Mouse (Mus musculus) MEL (cell line): ENCODE results near the gene Rtn3. TPM values are rescaled to one million over a fixed set of nuclear protein-coding genes. Genes with fewer than 3 reads are reported as not detected.
A peak's percentile ranks its signal among the peaks of the same experiment; 100 is the strongest.

ENCODE experiments used
- DNase-seq: peaks from one replicate; pipeline ENCODE4 v3.0.0; 2011; ENCODE audit warnings: low read depth, low spot score
- H3K27ac ChIP-seq: 2 replicates; pipeline ENCODE4 v1.5.1; 2012; ENCODE audit warnings: low read depth, mild to moderate bottlenecking, control low read depth, low read length, moderate library complexity; ENCODE audit not compliant: control insufficient read depth
- H3K27me3 ChIP-seq, 2 experiments: fragments of 150-350 bp in 1 of 2; sonication (generic) in 1 of 2; 2 replicates each; pipeline ENCODE4 v1.6.1; 2012; ENCODE audit warnings: low read length in 2 of 2, mild to moderate bottlenecking in 2 of 2, improper control_type of control experiment in 1 of 2, moderate library complexity in 1 of 2; ENCODE audit not compliant: insufficient read depth in 2 of 2, control insufficient read depth in 1 of 2
- H3K36me3 ChIP-seq, 2 experiments: 2 replicates each; pipeline ENCODE4 v1.6.1; 2012 to 2014; ENCODE audit warnings: low read length in 2 of 2, improper control_type of control experiment in 1 of 2, inconsistent platforms in 1 of 2, mild to moderate bottlenecking in 1 of 2; ENCODE audit not compliant: insufficient read depth in 2 of 2, control insufficient read depth in 1 of 2
- H3K4me1 ChIP-seq, 2 experiments: fragments of 150-350 bp in 1 of 2; sonication (generic) in 1 of 2; 2 replicates each; pipeline ENCODE4 v1.6.1; 2012; ENCODE audit warnings: low read length in 2 of 2, improper control_type of control experiment in 1 of 2, mild to moderate bottlenecking in 1 of 2; ENCODE audit not compliant: insufficient read depth in 2 of 2, control insufficient read depth in 1 of 2
- H3K4me3 ChIP-seq, 2 experiments: fragments of 150-350 bp in 1 of 2; sonication (generic) in 1 of 2; 2 replicates each; pipeline ENCODE4 v1.5.1; 2012; ENCODE audit warnings: low read depth in 2 of 2, low read length in 2 of 2, mild to moderate bottlenecking in 2 of 2, moderate library complexity in 2 of 2, control low read depth in 1 of 2, improper control_type of control experiment in 1 of 2; ENCODE audit not compliant: control insufficient read depth in 1 of 2, insufficient read depth in 1 of 2
- H3K79me2 ChIP-seq: 2 replicates; pipeline ENCODE4 v1.6.1; 2012; ENCODE audit warnings: mild to moderate bottlenecking, low read length, moderate library complexity; ENCODE audit not compliant: control insufficient read depth, poor library complexity, insufficient read depth
- H3K9ac ChIP-seq: 2 replicates; pipeline ENCODE4 v1.6.1; 2012; ENCODE audit warnings: low read depth, mild to moderate bottlenecking, control low read depth, low read length, moderate library complexity; ENCODE audit not compliant: control insufficient read depth, poor library complexity, severe bottlenecking
- H3K9me3 ChIP-seq: fragments of 150-350 bp; sonication (generic); replicated peaks from 2 replicates; pipeline ENCODE4 v1.6.1; 2012; ENCODE audit warnings: mild to moderate bottlenecking, low read length, improper control_type of control experiment, moderate library complexity; ENCODE audit not compliant: insufficient read depth
- CHD1 ChIP-seq: IDR thresholded peaks from 2 replicates; pipeline ENCODE4 v1.6.1; 2012; ENCODE audit warnings: low read depth, mild to moderate bottlenecking, inconsistent platforms, low read length, improper control_type of control experiment
- CHD2 ChIP-seq: IDR thresholded peaks from 2 replicates; pipeline ENCODE4 v1.6.1; 2011; ENCODE audit warnings: low read length, improper control_type of control experiment
- CTCF ChIP-seq, 3 experiments: IDR thresholded peaks in 2 of 3; conservative IDR thresholded peaks in 1 of 3; 2 replicates each; pipeline ENCODE4 v1.5.1; 2011 to 2012; ENCODE audit warnings: low read length in 3 of 3, low read depth in 2 of 3, mild to moderate bottlenecking in 2 of 3, improper control_type of control experiment in 1 of 3, inconsistent platforms in 1 of 3, mixed read lengths in 1 of 3, moderate library complexity in 1 of 3; ENCODE audit not compliant: control insufficient read depth in 1 of 3, insufficient read depth in 1 of 3, poor library complexity in 1 of 3, severe bottlenecking in 1 of 3
- EP300 ChIP-seq, 2 experiments: IDR thresholded peaks; 2 replicates each; pipeline ENCODE4 v1.6.1; 2011; ENCODE audit warnings: improper control_type of control experiment in 2 of 2, low read length in 2 of 2, low read depth in 1 of 2, mild to moderate bottlenecking in 1 of 2
- ETS1 ChIP-seq: IDR thresholded peaks from 2 replicates; pipeline ENCODE4 v1.6.1; 2012; ENCODE audit warnings: low read depth, mild to moderate bottlenecking, inconsistent platforms, low read length, improper control_type of control experiment, moderate library complexity
- GATA1 ChIP-seq: IDR thresholded peaks from 2 replicates; pipeline ENCODE4 v1.6.1; 2011; ENCODE audit warnings: low read depth, low read length, improper control_type of control experiment
- HCFC1 ChIP-seq: IDR thresholded peaks from 2 replicates; pipeline ENCODE4 v1.6.1; 2012; ENCODE audit warnings: low read depth, mild to moderate bottlenecking, inconsistent platforms, low read length, improper control_type of control experiment, moderate library complexity
- KAT2A ChIP-seq: conservative IDR thresholded peaks from 2 replicates; pipeline ENCODE4 v1.6.1; 2012; ENCODE audit warnings: low read depth, low read length, improper control_type of control experiment, inconsistent platforms
- MAZ ChIP-seq: IDR thresholded peaks from 2 replicates; pipeline ENCODE4 v1.6.1; 2012; ENCODE audit warnings: low read depth, mild to moderate bottlenecking, inconsistent platforms, low read length, improper control_type of control experiment
- MEF2A ChIP-seq: IDR thresholded peaks from 2 replicates; pipeline ENCODE4 v1.6.1; 2014; ENCODE audit warnings: low read depth, mild to moderate bottlenecking, inconsistent platforms, low read length, improper control_type of control experiment; ENCODE audit not compliant: poor library complexity, insufficient replicate concordance, severe bottlenecking; ENCODE audit errors: extremely low read depth
- MXI1 ChIP-seq: IDR thresholded peaks from 2 replicates; pipeline ENCODE4 v1.6.1; 2011; ENCODE audit warnings: mild to moderate bottlenecking, low read depth, low read length, improper control_type of control experiment
- MYC ChIP-seq: IDR thresholded peaks from 2 replicates; pipeline ENCODE4 v1.6.1; 2011; ENCODE audit warnings: low read depth, mild to moderate bottlenecking, low read length, improper control_type of control experiment, moderate library complexity
- NRF1 ChIP-seq: IDR thresholded peaks from 2 replicates; pipeline ENCODE4 v1.6.1; 2014; ENCODE audit warnings: low read depth, mild to moderate bottlenecking, inconsistent platforms, low read length, improper control_type of control experiment, moderate library complexity; ENCODE audit not compliant: poor library complexity, insufficient read depth, severe bottlenecking
- POLR2A ChIP-seq, 2 experiments: IDR thresholded peaks; 2 replicates each; pipeline ENCODE4 v1.6.1; 2011 to 2012; ENCODE audit warnings: low read length in 2 of 2, mild to moderate bottlenecking in 2 of 2, control low read depth in 1 of 2, improper control_type of control experiment in 1 of 2, low read depth in 1 of 2, moderate library complexity in 1 of 2; ENCODE audit not compliant: control insufficient read depth in 1 of 2, insufficient read depth in 1 of 2, poor library complexity in 1 of 2
- POLR2AphosphoS5 ChIP-seq: IDR thresholded peaks from 2 replicates; pipeline ENCODE4 v1.6.1; 2012; ENCODE audit warnings: low read depth, borderline replicate concordance, mild to moderate bottlenecking, inconsistent platforms, low read length, moderate library complexity, mixed read lengths
- RAD21 ChIP-seq: IDR thresholded peaks from 2 replicates; pipeline ENCODE4 v1.6.1; 2011; ENCODE audit warnings: mild to moderate bottlenecking, low read depth, low read length, improper control_type of control experiment
- RCOR1 ChIP-seq: IDR thresholded peaks from 2 replicates; pipeline ENCODE4 v1.6.1; 2012; ENCODE audit warnings: low read depth, mild to moderate bottlenecking, inconsistent platforms, low read length, improper control_type of control experiment
- SIN3A ChIP-seq: IDR thresholded peaks from 2 replicates; pipeline ENCODE4 v1.6.1; 2012; ENCODE audit warnings: low read length, improper control_type of control experiment, inconsistent platforms
- SMC3 ChIP-seq: IDR thresholded peaks from 2 replicates; pipeline ENCODE4 v1.6.1; 2011; ENCODE audit warnings: low read depth, low read length, improper control_type of control experiment
- TBP ChIP-seq: IDR thresholded peaks from 2 replicates; pipeline ENCODE4 v1.8.0; 2011; ENCODE audit warnings: low read depth, low read length, improper control_type of control experiment
- TCF12 ChIP-seq: IDR thresholded peaks from 2 replicates; pipeline ENCODE4 v1.6.1; 2014; ENCODE audit warnings: low read depth, mild to moderate bottlenecking, inconsistent platforms, low read length, improper control_type of control experiment, moderate library complexity
- USF2 ChIP-seq, 2 experiments: IDR thresholded peaks; 2 replicates each; pipeline ENCODE4 v1.6.1; 2011 to 2012; ENCODE audit warnings: improper control_type of control experiment in 2 of 2, low read length in 2 of 2, borderline replicate concordance in 1 of 2, inconsistent platforms in 1 of 2, low read depth in 1 of 2, mild to moderate bottlenecking in 1 of 2; ENCODE audit not compliant: insufficient read depth in 1 of 2
- ZC3H11A ChIP-seq: IDR thresholded peaks from 2 replicates; pipeline ENCODE4 v1.6.1; 2012; ENCODE audit warnings: low read depth, mild to moderate bottlenecking, inconsistent platforms, low read length, improper control_type of control experiment
- ZKSCAN1 ChIP-seq: IDR thresholded peaks from 2 replicates; pipeline ENCODE4 v1.6.1; 2012; ENCODE audit warnings: low read depth, mild to moderate bottlenecking, inconsistent platforms, low read length, improper control_type of control experiment, moderate library complexity
- ZMIZ1 ChIP-seq: IDR thresholded peaks from 2 replicates; pipeline ENCODE4 v1.6.1; 2012; ENCODE audit warnings: low read depth, mild to moderate bottlenecking, inconsistent platforms, low read length, improper control_type of control experiment, moderate library complexity
- ZNF384 ChIP-seq: IDR thresholded peaks from 2 replicates; pipeline ENCODE4 v1.6.1; 2012; ENCODE audit warnings: low read depth, mild to moderate bottlenecking, inconsistent platforms, low read length, improper control_type of control experiment
- polyA plus RNA-seq, 2 experiments: library from polyadenylated mRNA; stranded (reverse) in 1 of 2; unstranded in 1 of 2; fragments of >175 nt in 1 of 2; fragments of >200 nt in 1 of 2; gene quantifications; 2 replicates each; pipeline versions ENCODE4 v1.2.1 to v1.2.4; 2012; ENCODE audit warnings: low replicate concordance in 2 of 2, low read depth in 1 of 2; ENCODE audit not compliant: insufficient read length in 2 of 2, insufficient read depth in 1 of 2, missing spikeins in 1 of 2
- total RNA-seq: library from RNA; depleted of rRNA; stranded (reverse); fragments of 300-350 nt; gene quantifications from 2 replicates; pipeline ENCODE4 v1.2.3, GENCODE M21; 2012

The Rtn3 gene
- total and polyA plus RNA-seq, 3 experiments = 33.4 to 118 TPM; not detected in 1

DNA sequence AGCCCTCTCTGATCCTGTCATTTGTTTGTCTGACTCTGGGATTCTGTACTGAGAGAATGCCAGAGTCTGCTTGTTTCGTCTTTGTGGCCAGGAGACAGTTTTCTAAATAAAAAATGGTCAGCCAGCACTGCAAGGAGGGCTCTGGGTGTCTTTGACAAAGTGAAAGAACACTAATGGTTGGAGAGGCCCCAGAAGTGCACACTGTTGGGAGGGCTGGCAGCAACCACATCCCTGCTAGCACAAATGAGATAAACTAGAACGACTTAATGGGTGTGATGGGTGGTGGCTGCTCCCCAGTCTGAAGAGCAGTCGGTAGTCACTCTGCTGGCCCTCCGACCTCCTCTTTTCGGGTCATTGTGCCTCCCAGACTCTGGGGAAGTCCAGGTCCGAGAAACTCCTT lies 63.9 kb downstream of the Rtn3 start:
- Histone ChIP-seq H3K4me1 (peaks cover 4 to 21% of the 10 kb centered on the region in 2 experiments), H3K27me3 (no peaks in the 10 kb centered on the region; a peak in 1 of 4 replicates), H3K4me3 (peak overlapping the region; percentile 88), H3K79me2 (peaks cover 19% of the 10 kb centered on the region), H3K9me3 (no peaks in the 10 kb centered on the region)
- DNase-seq = peak; percentile 77
- TF ChIP-seq ZMIZ1 = no peak
- no peak for TF ChIP-seq NRF1
- TF ChIP-seq EP300 (IDR thresholded peaks at IDR 0.05; ENCODE audit: low read depth in 1 of 2, low read length in 2 of 2) = 0 out of 4 replicates have a peak, but pooled peaks of 1 of the 2 experiments have one; percentile 20
- TF ChIP-seq CHD2 = no peak
- 0 out of 2 replicates have a peak, but pooled peaks have one; percentile 9 for TF ChIP-seq ETS1
- TF ChIP-seq MAZ = 0 out of 2 replicates have a peak, but pooled peaks have one; percentile 25
- peak; percentile 68 for TF ChIP-seq SIN3A
- peak; percentile 43 for TF ChIP-seq MXI1
- no peak for TF ChIP-seq POLR2AphosphoS5
- no peak for TF ChIP-seq RAD21
- peak; percentile 76 for TF ChIP-seq TBP
- no peak for TF ChIP-seq RCOR1
- TF ChIP-seq, all 39 proteins: peak for 6
- peaks cover 0 to 17% of the 10 kb centered on the region in 2 experiments; a peak in 2 of 4 replicates for H3K36me3 ChIP-seq
- H3K9ac ChIP-seq = peak overlapping the region; percentile 63
- peak overlapping the region; percentile 53 for H3K27ac ChIP-seq

DNA sequence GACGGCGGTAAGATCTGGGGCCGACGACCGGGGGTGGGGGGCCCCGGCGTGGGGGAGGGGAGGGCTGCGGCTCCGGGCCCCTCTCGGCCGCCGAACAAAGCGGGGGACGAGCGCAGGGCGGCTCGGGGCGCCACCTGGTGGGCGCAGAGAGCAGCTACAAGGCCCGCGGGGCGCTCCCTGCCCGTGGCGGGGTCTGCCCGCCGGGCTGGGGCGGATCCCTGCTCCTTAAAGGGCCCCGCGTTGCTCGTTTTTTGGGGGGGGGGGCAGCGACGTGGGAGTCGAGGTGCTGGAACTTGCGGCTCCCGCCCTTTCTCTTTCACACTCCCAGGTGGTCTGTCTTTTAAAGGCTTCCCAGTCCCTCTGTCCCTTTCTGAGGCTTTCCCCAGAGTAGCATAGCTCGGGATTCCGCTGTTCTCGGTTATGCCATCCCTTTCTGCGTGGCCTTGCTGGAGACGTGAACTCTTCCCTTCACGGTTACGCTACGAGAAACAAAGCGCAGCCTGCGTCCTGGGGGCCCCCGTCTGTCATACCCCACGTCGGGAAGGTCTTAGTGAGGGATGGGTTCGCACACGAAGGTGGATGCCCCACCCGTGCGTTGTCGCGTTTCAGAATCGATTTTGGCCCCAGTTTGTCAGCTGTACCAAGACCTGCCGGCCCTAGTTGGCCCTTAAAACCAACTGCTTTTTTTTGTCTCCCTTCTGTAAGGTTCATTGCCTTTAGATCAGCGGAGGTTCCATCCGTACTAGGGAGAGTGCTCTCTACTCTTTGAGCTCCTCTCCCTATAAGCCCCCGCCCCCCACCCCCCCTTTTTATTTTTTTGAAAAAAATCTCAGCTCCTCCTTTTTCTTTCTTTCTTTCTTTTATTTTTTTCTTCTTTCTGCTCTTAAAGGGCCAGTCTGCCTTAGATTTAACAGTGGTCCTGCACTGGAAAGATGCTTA lies 64.9 kb downstream of the Rtn3 start:
- Histone ChIP-seq H3K27me3 (no peaks in the 10 kb centered on the region; a peak in 1 of 4 replicates), H3K9me3 (no peaks in the 10 kb centered on the region), H3K27ac (peak overlapping the region; percentile 26), H3K4me1 (peaks cover 4 to 21% of the 10 kb centered on the region in 2 experiments), H3K4me3 (peak overlapping the region; percentile 88), H3K79me2 (peaks cover 19% of the 10 kb centered on the region), H3K9ac (peak overlapping the region; percentile 78), H3K36me3 (peaks cover 0 to 17% of the 10 kb centered on the region in 2 experiments; a peak in 2 of 4 replicates)
- peak; percentile 80 for DNase-seq
- TF ChIP-seq RAD21 (peak; percentile 63), RCOR1 (no peak), MXI1 (no peak; the same call in none of the 2 replicates), POLR2AphosphoS5 (no peak), CTCF (IDR thresholded peaks at IDR 0.05 in 2 of 3, conservative IDR thresholded peaks at IDR 0.05 in 1 of 3; ENCODE audit: control insufficient read depth in 1 of 3, insufficient read depth in 1 of 3, low read depth in 2 of 3, low read length in 3 of 3, poor library complexity in 1 of 3, severe bottlenecking in 1 of 3) (peak in 2 of 3 experiments; percentile 72 to 96; a peak in 5 of 6 replicates), ZMIZ1 (no peak), CHD2 (no peak), ZC3H11A (peak; percentile 46), MEF2A (no peak), CHD1 (0 out of 2 replicates have a peak, but pooled peaks have one; percentile 46), SMC3 (peak; percentile 76), GATA1 (no peak), USF2 (IDR thresholded peaks at IDR 0.05; ENCODE audit: borderline replicate concordance in 1 of 2, insufficient read depth in 1 of 2, low read depth in 1 of 2, low read length in 2 of 2) (no peak), MYC (no peak), TCF12 (no peak), KAT2A (no peak), HCFC1 (peak; percentile 60), POLR2A (IDR thresholded peaks at IDR 0.05; ENCODE audit: control insufficient read depth in 1 of 2, insufficient read depth in 1 of 2, low read depth in 1 of 2, low read length in 2 of 2, poor library complexity in 1 of 2) (no peak), EP300 (IDR thresholded peaks at IDR 0.05; ENCODE audit: low read depth in 1 of 2, low read length in 2 of 2) (no peak), ZKSCAN1 (no peak), SIN3A (peak; percentile 25; the same call in 1 of the 2 replicates), ZNF384 (0 out of 2 replicates have a peak, but pooled peaks have one; percentile 4)
